Mouse (Mus musculus) gastrocnemius, postnatal 14 days (tissue): ENCODE results near the gene Vwa7. TPM values are rescaled to one million over a fixed set of nuclear protein-coding genes. Genes with fewer than 3 reads are reported as not detected.

Experiments
- total RNA-seq, 2 experiments: library from RNA; stranded (reverse); gene quantifications; 2 replicates each; pipeline ENCODE4 v1.2.3; 2021

Vwa7 gene
- total RNA-seq, 2 experiments from 2014 or later, result 3.7 to 3.9 TPM

Other genes starting within 250 kb of the Vwa7 start
- gene Cyp21a1, start 212.0 kb upstream of the Vwa7 start, total RNA-seq, result under 1 TPM in 1 of 2 experiments, not detected in 1; 0.21 TPM
- gene Stk19, start 179.6 kb upstream of the Vwa7 start, total RNA-seq, result 1 to 10 TPM; 6.8 to 7.2 TPM
- 10 to 100 TPM in 1 of 2 experiments, 1 to 10 TPM in 1; 9.3 to 13.0 TPM for gene Dxo, start 179.6 kb upstream of the Vwa7 start, total RNA-seq
- gene Skiv2l, start 166.4 kb upstream of the Vwa7 start, total RNA-seq, result 10 to 100 TPM; 17.4 to 17.8 TPM
- gene Nelfe, start 166.2 kb upstream of the Vwa7 start, total RNA-seq, result 10 to 100 TPM in 1 of 2 experiments, 1 to 10 TPM in 1; 9.7 to 13.4 TPM
- 1 to 10 TPM in 1 of 2 experiments, under 1 TPM in 1; 0.75 to 1.9 TPM for gene Cfb, start 154.1 kb upstream of the Vwa7 start, total RNA-seq
- gene Zbtb12, start 137.1 kb upstream of the Vwa7 start, total RNA-seq, result 1 to 10 TPM; 3.4 to 5.1 TPM
- not detected for gene Gm20547, start 134.5 kb upstream of the Vwa7 start, total RNA-seq
- 1 to 10 TPM; 1.8 to 3.1 TPM for gene C2, start 118.3 kb upstream of the Vwa7 start, total RNA-seq
- gene Ehmt2, start 118.1 kb upstream of the Vwa7 start, total RNA-seq, result 10 to 100 TPM; 29.4 to 32.2 TPM
- gene Slc44a4, start 102.1 kb upstream of the Vwa7 start, total RNA-seq, result under 1 TPM in 1 of 2 experiments, not detected in 1; 0.09 TPM
- 1 to 10 TPM; 8.0 to 8.3 TPM for gene Neu1, start 85.3 kb upstream of the Vwa7 start, total RNA-seq
- 1 to 10 TPM; 2.6 to 5.9 TPM for gene Hspa1b, start 57.3 kb upstream of the Vwa7 start, total RNA-seq
- gene Gm20481, start 46.7 kb upstream of the Vwa7 start, total RNA-seq, result not detected
- gene Hspa1a, start 44.4 kb upstream of the Vwa7 start, total RNA-seq, result 1 to 10 TPM; 3.8 to 6.8 TPM
- 10 to 100 TPM; 11.6 to 14.8 TPM for gene Hspa1l, start 43.9 kb upstream of the Vwa7 start, total RNA-seq
- 10 to 100 TPM; 19.5 to 20.1 TPM for gene Lsm2, start 34.7 kb upstream of the Vwa7 start, total RNA-seq
- 10 to 100 TPM; 26.8 to 29.2 TPM for gene Vars, start 15.6 kb upstream of the Vwa7 start, total RNA-seq
- gene Sapcd1, start 11.4 kb downstream of the Vwa7 start, total RNA-seq, result 1 to 10 TPM in 1 of 2 experiments, under 1 TPM in 1; 0.38 to 1.5 TPM
- under 1 TPM; 0.84 to 0.94 TPM for gene Msh5, start 30.2 kb downstream of the Vwa7 start, total RNA-seq
- gene Clic1, start 33.4 kb downstream of the Vwa7 start, total RNA-seq, result 10 to 100 TPM; 28.3 to 32.5 TPM
- gene Ddah2, start 42.5 kb downstream of the Vwa7 start, total RNA-seq, result 10 to 100 TPM; 23.4 to 32.2 TPM
- not detected for gene Ly6g6c, start 48.8 kb downstream of the Vwa7 start, total RNA-seq
- gene Mpig6b, start 49.6 kb downstream of the Vwa7 start, total RNA-seq, result not detected
- not detected for gene Ly6g6e, start 60.3 kb downstream of the Vwa7 start, total RNA-seq
- under 1 TPM; 0.64 TPM for gene Ly6g6d, start 61.5 kb downstream of the Vwa7 start, total RNA-seq
- gene Ly6g6f, start 69.0 kb downstream of the Vwa7 start, total RNA-seq, result not detected
- 10 to 100 TPM; 52.8 to 58.5 TPM for gene Abhd16a, start 72.7 kb downstream of the Vwa7 start, total RNA-seq
- gene Ly6g5c, start 91.7 kb downstream of the Vwa7 start, total RNA-seq, result not detected
- gene Ly6g5b, start 98.8 kb downstream of the Vwa7 start, total RNA-seq, result under 1 TPM; 0.27 to 0.37 TPM
- 1 to 10 TPM; 7.0 to 7.9 TPM for gene Gpank1, start 104.9 kb downstream of the Vwa7 start, total RNA-seq
- 100 to 1,000 TPM; 156 to 166 TPM for gene Csnk2b, start 105.5 kb downstream of the Vwa7 start, total RNA-seq
- 10 to 100 TPM; 14.4 to 16.1 TPM for gene D17H6S53E, start 109.8 kb downstream of the Vwa7 start, total RNA-seq
- gene Apom, start 115.5 kb downstream of the Vwa7 start, total RNA-seq, result not detected
- 100 to 1,000 TPM; 193 to 200 TPM for gene Bag6, start 118.6 kb downstream of the Vwa7 start, total RNA-seq
- gene Prrc2a, start 148.3 kb downstream of the Vwa7 start, total RNA-seq, result 100 to 1,000 TPM; 102 to 118 TPM
- under 1 TPM; 0.71 to 0.90 TPM for gene Aif1, start 159.5 kb downstream of the Vwa7 start, total RNA-seq
- 1 to 10 TPM; 1.5 to 2.8 TPM for gene Lst1, start 171.9 kb downstream of the Vwa7 start, total RNA-seq
- under 1 TPM in 1 of 2 experiments, not detected in 1; 0.31 TPM for gene Ltb, start 177.9 kb downstream of the Vwa7 start, total RNA-seq
- under 1 TPM; 0.24 to 0.68 TPM for gene Tnf, start 185.4 kb downstream of the Vwa7 start, total RNA-seq
- gene Lta, start 188.8 kb downstream of the Vwa7 start, total RNA-seq, result under 1 TPM; 0.42 to 0.78 TPM
- not detected for gene Gm16181, start 204.3 kb downstream of the Vwa7 start, total RNA-seq
- gene Atp6v1g2, start 217.1 kb downstream of the Vwa7 start, total RNA-seq, result 1 to 10 TPM; 2.3 to 2.7 TPM
- 1 to 10 TPM; 7.6 to 7.9 TPM for gene Nfkbil1, start 219.2 kb downstream of the Vwa7 start, total RNA-seq
- 100 to 1,000 TPM in 1 of 2 experiments, 10 to 100 TPM in 1; 85.3 to 103 TPM for gene Ddx39b, start 225.2 kb downstream of the Vwa7 start, total RNA-seq
- 10 to 100 TPM; 34.3 to 40.7 TPM for gene H2-D1, start 246.2 kb downstream of the Vwa7 start, total RNA-seq